Mouse (Mus musculus): ENCODE results near the gene C3.

Gene C3

DNA sequence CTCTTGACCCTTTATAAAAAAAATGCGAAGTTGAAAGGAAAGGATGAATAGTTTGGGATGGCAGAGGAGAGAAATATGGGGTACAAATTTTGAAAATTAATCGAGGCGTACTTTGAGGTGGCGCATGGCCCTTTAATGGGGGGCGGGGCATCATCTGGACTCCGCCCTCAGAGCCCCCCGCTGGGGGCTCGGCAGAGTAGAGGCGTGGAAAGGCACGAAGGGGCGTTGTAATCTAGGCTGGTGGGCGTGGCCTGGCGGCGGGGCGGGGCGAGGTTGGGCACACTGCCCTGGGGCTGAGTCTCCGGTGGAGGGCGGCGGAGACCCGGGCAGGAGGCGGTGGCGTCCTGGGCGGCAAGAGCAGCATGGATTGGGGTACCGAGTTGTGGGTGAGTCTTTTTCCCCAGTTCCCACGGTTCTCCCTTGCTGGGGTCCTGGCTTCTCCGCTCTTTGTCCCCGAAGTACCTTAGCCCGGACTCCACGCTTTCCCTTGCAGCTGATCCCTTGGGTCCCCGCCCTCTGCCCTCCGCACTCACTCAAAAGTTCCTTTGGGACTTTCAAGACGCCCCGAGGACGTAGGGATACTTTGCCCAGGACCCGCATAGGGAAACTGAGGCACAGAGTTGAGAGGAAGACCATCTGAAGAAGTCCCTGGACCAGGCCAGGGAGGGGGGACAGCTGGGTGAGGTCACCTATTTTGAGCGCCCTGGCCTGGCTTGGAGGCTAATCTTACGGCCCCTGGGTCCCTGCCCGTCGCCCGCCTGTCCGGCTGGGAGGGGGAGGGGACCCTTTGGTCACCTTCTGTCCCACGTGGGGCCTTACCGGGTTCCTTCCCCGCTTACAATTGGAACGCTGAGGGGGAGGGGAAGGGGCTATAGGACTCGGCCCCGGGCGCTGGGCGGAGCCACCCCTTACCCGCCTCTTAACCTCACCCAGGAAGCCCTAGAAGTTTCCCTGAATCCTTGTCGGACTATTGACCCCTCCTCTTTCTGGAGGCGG, 21.5 kb upstream of the C3 start, which contains the start of gene Trip10:
Gene Trip10, plus strand, starts transcription at position 270 of the 996 bp plus-strand sequence.
- peak; percentile 85 for DNase-seq

DNA sequence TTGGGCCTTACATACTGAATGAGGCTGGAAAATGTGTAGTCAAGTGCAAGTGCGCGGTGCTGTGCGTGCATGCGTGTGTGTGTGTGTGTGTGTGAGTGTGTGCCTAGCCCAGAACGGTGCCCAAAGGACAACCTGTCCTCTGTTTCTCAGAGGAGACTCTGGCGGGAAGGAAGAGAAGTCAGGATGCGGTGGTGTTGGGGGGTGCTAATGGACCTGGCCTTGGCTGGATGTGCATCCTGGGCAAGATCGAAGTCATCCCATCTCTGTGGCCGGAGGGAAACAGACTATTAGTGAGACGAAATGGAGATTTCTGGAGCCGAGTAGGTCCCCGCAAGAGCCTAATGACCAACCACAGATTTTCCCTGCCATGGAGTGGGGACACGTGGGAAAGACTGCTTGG, 20.8 kb upstream of the C3 start:
- no peak for DNase-seq

DNA sequence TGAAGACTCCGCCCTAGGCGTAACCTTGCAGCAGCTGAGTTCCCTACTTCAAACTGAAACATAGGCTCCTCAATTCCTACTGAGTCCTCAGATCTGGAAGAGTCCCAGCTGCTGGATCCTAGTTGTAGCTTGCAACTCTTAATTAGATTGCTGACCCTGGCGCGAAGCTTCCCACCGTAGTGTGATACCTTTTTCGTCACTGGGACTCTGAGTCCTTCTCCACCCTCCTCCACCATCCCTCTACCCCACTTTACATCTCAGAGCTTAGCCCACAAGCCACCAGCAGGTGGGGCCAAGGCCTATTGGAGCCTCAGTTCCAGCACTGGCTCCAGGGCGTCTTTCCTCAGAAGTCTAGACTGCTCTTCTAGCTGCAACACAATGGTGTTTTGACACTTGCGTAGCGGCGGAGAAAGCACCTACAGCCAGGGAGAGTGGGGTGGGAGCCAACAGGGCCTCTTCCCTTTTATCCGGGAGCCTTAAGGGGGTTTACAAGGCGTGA, 20.3 kb upstream of the C3 start, which contains the start of gene Gpr108:
Gene Gpr108, minus strand, starts transcription at position 246 of the 499 bp plus-strand sequence.
- DNase-seq, result peak; percentile 93

DNA sequence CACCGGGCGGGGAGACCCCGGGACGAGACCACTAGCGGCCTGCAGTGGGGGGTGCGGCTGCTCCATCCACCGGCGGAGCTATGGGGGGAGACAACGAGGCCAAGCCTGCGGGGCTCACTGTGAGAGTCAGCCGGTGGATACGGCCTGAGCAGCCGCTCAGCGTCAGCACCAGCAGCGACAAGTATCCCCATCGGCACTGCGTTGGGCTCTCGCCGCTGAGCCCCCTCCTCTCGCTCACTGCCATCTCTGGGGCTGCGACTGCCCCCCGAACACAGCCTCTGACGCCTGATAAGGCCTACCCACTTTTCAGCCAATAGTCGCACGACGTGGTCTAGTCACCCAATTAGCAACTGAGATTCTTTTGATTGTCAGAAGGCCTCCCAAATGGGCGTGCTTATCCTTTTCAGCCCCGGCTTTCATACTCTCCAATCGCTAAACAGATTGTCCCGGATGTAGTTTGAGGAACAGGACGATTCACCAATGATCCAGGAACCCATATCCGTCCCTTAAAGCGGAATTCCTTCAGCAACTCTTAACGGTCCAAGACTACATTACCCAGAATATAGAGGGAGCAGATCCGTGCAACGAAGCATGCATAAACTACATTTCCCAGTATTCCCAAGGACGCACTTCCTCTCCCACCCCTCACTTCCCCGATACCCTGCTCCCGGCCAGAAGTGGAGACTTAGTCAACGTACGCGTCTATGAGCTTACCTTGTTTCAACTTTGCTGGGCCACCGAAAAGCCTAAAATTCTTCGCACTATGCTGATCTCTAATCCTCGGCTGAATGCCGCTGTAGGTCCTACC, 19.7 kb upstream of the C3 start:
- peak; percentile 98 for DNase-seq

DNA sequence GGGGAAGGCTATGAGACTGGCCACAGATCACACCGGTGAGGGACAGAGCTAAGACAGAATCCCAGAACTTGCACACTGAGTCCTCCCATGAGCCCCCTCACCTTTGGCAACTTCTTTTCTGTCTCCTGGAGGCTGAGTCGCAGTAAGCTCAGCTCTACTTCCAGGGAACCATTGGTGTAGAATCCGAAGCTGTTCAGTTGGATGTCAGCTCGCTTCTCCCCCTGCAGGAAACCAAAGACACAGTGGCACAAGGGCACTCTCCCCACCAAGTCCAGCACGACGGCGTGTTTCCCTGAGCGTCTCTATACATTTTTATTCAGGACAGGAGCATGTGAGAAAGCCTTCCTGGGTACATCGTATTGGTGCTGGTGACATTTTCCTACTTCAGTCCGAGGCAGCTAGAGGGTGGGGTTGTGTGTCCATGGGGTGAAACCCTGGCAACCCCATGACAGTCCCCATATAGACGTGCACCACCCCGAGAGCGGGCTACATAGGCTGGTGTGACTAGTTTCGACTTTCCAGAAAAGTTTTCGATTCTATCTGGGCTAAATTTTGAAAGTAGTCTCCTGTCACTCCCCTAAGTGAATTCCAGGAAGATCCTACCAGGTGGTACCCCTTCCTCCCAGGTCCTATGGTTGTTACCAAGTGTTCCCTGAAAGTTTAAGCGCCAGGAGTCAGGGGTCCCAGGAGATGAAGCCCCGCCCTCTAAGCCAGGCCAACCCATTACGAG, 18.9 kb upstream of the C3 start:
- DNase-seq, result no peak

DNA sequence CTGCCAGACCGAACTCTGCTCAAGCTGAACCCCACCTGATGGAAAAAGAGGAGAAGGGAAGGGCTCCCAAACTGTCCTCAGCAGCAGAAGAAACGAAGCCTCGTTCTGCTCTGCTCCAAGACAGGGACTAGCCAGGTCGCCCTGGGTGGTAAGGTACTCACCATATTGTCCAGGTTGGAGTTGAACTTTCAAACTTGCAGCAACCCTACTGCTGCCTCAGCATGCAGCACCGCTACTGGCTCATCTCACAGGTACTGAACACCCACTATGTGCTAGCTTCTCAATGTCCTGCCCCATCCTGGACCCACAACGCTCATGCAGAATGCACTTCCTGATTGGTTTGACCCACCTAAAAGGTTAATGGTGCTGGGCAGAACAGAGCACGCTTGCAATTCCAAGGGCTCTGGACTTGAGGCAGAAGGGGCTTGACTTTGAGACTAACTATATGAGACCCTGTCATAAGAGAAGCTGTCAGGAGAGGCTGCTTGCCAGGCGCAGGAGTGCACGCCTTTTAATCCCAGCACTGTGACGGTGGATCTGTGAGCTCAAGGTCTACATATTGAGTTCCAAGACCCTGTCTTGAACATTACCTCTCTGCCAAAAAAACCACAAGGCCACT, 17.5 kb upstream of the C3 start:
- no peak for DNase-seq

DNA sequence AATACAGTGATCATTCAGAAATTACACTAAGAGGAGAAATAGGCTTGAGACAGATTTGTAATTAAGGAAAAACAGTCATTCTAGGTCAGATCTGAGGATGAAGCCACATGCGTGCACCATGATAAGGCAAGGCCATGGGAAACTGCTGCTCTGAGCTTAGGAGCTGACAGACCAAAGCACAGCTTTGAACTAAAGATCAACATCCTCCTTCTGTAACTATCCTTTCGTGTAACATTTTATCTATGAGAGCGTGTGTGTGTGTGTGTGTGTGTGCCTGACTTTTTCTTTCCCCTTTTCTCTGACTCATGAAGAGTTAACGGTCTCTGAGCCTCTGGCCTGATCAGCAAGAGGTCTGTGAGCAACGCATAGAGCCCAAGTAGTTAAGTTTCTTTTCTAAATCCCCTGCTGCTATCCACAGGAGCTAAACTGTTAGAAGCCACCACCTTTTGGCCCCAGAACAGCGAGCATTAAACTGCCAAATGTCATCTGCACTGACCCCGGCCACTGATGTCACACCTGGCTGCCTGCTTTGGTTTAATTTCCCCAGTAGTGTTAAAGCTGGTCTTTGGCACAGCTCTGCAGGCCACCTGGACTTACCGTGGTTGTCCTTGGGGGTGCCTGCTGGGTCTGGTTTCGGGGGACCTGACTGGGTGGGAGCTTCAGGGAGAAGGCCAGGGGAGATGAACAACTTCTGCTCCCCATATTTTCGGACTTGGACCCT, 15.9 kb upstream of the C3 start:
- no peak for DNase-seq

DNA sequence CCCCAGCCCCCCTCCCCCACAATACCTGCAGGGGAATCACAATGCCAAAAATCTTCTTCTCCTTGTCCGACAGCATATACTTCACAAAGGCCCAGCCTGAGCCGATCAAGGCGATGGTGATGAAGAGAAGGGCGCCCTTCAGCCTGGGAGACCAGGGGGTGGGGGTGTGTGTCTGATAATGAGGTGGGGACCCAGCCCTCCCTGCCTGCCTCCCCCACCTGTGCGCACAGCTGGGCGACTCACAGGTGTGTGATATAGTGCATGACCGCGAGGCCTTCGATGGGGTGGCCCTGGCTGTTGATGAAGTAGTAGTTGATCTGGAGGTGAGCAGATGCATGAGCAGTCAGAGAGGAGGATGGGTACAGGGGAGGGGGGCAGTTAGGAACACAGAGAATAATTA, 9.2 kb upstream of the C3 start:
- DNase-seq, result no peak

DNA sequence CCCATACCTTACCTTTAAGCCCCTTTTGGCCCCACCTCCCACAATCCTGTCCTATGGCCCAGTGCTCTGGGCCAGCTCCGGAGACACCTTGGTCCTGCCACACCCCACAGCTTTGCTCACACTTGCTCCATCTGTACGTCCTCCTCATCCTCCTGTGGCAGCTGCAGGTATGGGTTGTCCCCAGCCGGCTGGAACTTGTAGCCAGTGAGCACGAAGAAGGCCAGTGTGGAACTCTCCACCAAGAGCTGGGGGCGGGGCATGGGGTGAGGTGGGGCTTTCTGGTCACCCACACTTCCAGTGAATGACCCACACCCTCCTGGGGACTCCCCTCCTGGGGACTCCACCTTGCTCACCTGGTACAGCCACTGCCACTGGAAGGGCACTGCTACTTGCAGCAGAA, 7.9 kb upstream of the C3 start:
- DNase-seq, result no peak

DNA sequence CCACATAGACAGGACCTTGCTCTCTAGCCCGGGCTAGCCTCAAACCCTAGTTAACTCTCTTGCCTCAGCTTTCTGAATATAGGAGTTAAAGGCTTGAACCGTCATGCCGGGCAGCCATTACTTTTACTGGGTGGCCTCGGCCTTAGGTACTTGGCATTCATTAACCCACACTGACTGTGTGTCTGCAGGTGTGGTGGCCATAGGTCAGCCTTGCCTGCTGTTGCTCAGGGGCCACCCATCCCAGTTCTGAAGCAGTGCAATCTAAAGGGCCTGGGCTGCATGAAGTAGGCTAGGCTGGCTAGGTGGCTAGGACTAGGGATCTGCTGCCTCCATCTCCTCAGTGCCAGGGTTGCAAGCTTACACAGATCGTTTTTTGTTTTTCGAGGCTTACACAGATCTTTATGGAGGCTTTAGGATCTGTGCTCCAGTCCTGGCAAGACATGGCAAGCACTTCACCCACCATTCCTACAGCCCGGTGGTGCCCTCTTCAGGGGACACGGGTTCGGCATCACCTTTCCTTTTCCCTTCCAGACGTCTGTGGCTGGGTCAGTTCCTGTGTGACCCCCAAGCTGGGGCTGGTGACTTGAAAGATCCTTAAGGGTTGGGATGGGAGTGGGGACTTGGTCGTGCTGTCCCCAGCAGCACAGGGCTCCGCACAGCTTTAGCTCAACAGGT, 6.5 kb upstream of the C3 start:
- DNase-seq, result no peak

DNA sequence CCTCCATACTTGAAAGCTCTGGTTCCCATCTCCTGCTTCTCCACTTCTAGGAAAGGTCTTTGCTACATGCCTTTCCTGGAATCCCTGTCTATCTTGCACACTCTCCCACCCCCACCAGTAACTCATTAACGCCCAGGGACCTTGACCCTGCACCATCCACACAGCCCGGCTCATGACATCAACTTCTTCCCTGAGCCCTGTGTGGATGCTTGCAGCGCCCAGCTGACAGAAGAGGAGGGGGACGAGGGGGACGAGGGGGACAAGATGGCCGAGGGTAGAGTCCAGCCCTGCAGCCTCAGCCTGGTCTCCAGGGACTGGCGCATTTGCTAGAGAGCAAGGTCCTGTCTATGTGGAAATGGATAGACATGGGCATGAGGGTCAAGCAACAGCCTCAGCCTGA, 5.1 kb upstream of the C3 start:
- no peak for DNase-seq

DNA sequence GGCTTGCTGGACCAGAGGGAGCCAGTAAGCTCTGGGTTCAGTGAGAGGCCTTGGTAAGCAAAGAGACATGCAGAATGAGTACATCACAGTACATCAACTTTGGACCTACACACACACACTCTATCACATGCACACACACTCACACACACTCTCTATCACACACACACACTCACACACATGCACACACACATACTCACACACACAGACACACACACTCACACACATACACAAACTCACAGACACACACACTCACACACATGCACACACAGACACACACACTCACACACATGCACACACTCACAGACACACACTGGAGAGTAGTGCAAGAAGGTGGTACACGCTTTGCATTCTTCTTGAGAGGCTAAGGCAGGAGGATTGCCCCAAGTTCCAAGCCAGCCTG, 4.3 kb upstream of the C3 start:
- DNase-seq, result no peak

DNA sequence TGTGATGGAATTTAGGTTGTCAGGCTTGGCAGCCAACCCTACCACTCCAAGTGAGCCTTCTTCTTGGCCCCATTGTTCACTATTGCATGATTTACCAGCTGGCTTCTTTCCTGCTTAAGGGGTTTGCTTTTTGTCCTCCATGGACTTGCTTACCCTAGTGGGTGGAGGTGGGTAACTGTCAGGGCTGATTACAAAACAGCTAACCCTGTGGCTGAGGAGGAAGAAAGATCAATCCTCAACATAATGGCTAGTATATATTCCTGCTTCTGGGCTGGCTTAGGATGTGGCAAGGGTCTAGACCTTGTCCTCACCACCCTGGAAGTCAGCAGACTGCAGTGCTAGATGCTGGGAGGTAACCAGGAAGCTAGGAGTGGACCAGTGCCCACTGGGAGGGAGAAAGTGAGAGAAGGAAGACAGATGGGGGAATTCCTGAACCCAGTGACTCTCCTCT, 3.4 kb upstream of the C3 start:
- no peak for DNase-seq

DNA sequence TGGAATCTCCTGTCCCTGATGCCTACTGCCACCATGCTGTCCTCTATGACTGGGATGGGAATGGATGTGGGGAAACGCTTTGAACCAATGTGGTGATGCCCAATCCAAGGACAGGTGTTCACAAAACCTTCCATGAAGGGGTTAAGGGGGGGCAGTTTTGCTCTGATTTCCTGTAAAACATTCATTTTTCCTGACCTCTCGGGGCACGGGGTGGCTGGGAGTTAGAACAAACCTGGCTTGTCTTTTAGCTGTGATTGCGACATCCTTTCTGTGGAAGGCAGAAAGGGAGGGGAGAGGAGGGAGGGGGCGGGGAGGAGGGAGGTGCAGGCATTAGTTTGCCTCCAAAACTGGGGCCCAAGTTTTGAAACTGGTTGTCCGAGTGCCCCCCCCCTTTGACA, 2.8 kb upstream of the C3 start:
- DNase-seq, result no peak

DNA sequence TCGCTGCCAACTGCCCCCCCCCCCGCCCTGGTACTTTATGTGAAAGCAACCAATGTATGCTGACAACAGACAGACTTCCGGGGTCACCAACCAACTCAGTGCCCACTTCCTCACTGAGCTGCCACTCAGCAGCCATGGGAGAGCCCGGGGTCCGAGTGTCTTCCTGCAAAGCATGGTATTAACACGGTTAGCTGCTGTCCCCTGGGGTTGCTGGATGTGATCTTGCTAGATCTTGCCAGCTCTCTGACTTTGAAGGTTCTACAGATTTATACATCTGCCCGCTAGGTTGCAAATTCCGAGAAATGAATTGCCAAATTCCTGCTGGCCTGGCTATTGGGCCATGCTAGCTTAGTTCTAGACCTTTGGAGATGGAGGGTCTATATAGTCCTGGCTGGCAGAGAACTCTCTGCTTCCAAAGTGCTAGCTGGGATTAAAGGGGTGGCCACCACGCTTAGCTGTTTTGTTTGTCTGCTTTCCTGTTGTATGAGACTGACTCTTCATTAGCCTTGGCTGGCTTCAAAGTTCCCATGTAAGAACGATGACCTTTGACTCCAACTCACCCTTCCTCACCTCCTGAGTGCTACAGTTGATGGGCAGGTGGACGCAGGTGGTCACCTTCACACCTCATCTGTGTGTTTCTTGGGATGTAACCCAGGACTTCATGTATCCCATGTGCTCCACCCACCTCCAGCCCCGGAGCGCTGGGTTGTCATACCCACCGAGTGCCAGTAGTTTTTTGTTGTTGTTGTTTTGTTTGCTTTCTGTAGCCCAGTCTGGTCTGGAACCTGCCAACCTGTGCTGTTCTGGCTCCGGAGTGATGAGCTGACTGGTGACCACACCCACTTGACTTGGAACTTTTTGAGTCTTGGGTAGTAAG, 2.2 kb upstream of the C3 start:
- no peak for DNase-seq

DNA sequence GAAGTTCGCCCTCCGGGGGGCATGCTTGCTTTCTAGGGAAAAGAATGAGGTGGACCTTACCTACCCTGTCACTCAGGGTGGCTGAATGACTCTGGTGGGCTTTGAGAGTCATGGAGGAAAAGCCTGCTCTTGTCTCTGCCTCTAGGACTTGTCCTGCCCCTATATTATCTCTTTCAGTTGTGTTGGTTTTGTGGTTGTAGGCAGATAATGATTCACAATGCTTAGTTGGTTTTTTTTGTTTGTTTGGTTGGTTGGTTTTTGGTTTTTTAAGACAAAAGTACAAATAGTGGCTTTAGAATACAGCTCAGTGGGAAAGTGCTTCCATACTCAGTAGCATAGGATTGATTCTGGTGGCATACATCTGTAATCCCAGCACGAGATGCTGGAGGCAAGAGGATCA, 937 bp upstream of the C3 start:
- DNase-seq, result no peak

DNA sequence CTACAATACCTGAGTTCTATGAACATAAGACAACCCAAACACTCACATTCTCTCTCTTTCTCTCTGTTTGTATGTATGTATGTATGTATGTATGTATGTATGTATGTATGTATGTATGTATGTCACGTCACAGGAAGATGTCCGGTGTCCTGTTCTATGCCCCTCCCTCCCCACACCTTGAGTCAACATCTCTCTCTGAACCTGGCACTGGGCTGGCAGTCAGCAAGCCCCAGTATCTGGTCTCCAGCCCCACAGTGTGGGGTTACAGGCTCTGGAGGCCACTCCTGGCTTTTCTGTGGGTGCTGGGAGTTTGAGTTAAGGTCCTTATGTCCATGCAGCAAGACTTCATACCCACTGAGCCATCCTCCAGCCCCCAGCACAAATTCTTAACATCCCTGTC, 468 bp downstream of the C3 start:
- DNase-seq, result no peak

DNA sequence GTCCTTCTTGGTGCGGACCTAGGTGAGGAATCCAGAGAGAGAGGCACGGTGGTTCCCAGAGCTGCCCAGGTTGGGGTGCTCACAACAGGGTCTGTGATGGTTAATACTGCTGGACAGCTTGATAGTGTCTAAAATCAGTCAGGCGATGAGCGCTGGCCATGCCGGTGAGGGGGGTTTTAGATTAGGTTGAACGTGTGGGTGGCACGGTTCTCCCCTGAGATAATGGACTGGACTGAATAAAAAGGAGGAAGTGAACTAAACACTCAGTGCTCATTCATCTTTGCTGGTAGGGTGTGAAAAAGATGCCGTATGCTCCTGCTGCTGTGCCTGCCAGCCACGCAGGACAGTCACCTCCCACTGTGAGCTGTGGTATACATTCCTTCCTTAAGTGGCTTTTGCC, 4.6 kb downstream of the C3 start:
- DNase-seq, result no peak

DNA sequence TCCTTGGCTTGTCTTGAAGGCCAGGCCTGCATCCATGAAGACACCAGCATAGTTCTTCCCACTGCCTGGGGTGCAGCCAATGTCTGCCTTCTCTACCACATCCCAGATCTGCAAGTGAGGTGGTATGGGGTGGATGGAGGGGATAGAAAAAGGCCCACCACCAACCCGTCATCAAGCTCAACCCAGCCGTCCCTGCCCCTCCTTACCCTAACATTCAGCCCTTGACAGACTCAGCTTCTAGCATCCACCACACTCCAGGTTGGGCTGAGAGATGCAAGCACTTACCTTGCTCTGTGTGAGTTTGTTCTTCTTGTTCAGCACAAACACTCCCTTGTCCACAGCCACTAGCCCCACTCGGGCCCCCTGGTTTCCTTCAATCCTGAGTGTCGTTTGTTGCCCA, 6.0 kb downstream of the C3 start:
- DNase-seq, result no peak

DNA sequence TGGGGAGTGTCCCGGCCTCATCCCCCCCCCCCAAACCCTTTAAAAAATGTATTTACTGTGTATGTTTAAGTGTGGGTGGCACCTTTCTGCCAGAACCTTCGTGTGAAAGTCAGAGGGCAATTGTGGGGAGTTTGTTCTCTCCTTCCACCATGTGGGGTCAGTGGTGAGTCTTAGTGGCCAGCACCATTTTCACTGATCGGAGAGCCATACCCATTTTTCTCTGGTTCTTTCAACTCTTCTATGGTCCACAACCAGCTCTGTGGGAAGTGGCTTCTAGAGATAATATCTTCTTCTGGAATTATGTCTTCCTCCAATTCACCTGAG, 8.1 kb downstream of the C3 start:
- DNase-seq, result no peak

Data from right cerebral cortex, adult 18-20 months (tissue).